Mouse (Mus musculus): ENCODE data around the gene Zdhhc15. TPM values are rescaled to one million over a fixed set of nuclear protein-coding genes. Genes with fewer than 3 reads are reported as not detected.

Gene Zdhhc15
- total RNA-seq, 2 experiments from 2014 or later: 6.0 to 6.2 TPM

Other genes starting within 250 kb of the Zdhhc15 start
- 10 to 100 TPM; 12.5 to 14.9 TPM for gene Uprt, start 188.2 kb downstream of the Zdhhc15 start, total RNA-seq (2021)
- 1 to 10 TPM; 5.9 TPM for gene Magee2, start 186.2 kb upstream of the Zdhhc15 start, total RNA-seq (2021)

Data from left cerebral cortex, adult 18-20 months (tissue).